Mouse (Mus musculus): ENCODE data around the gene Rtn3. TPM values are rescaled to one million over a fixed set of nuclear protein-coding genes. Genes with fewer than 3 reads are reported as not detected.
A peak's percentile ranks its signal among the peaks of the same experiment; 100 is the strongest.

The Rtn3 gene
- total RNA-seq, 2 experiments from 2014 or later, result 30.6 to 37.7 TPM

DNA sequence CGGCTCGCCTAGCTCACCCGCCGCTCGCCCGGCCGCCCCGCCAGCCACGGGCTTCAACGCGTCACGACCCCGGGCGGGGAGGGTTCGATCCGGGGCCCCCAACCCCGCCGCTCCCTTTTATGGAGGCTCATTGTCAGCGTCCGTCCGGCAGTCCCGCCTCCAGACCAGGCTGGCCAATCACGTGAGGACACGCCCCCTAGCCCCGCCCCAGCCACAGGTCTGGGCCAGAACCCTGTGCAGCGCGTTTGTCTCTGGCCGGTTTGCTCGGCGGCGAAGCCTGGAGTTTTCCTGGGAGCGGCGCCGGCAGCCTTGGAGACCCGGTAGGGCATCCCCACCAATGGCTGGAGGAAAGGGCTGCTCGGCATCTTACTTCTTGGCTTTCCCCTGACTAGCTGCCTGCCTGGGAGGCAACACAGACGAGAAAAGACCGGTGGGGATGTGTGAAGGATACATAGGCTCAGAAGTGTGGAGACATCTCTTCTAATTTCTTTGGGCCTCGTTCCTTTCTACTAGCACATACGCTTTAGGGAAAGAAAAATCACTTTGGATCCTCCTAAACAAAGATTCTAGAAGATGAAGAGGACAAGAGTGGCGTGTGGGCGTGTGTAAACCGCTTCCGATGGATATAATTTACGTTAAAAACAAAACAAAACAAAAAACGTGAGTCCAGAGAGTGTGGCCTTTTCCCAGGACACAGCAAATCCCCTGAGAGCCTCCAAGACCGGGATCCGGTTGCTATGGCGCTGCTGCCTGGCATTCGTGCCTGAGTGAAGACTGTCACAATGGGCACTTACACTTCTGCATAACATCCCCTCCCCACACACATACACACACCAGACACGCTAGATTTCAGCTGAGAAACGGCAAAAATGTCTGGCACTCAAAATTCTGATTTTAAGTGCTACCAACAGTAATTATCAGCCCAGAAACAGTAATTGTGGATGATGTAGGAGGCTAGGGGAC is 99.9 kb downstream of the Rtn3 start, which contains the start of gene Spindoc:
Gene Spindoc, minus strand, starts transcription at position 92 of the 963 bp plus-strand sequence.
- intact Hi-C loops (cut with DNase I), result loop anchor here (5.0 kb wide), 1 partner anchor 41 kb away; the partner anchor contains the start of gene Mark2
- peak; percentile 99 for DNase-seq
- H3K4me3 ChIP-seq, result peak within 1 kb of the TSS; percentile 93
- peak within 1 kb of the TSS; percentile 93 for H3K27ac ChIP-seq
- no peak for TF ChIP-seq CTCF (IDR thresholded peaks at IDR 0.05)

- DNase-seq, result peak; percentile 70
- intact Hi-C loops (cut with DNase I), result loop anchor here (5.0 kb wide), 1 partner anchor 40 kb away; the partner anchor contains the start of gene Mark2
- TF ChIP-seq CTCF (IDR thresholded peaks at IDR 0.05), result no peak
- peak overlapping the region; percentile 93 for H3K27ac ChIP-seq
- peak overlapping the region; percentile 93 for H3K4me3 ChIP-seq
These were observed 100.7 kb downstream of the Rtn3 start for GRCm38 (mm10) chr19:7382248-7382902.

- intact Hi-C loops (cut with DNase I), result loop anchor here (5.0 kb wide), 1 partner anchor 40 kb away; the partner anchor contains the start of gene Mark2
- Histone ChIP-seq H3K27ac (peak overlapping the region; percentile 93), H3K4me3 (peak overlapping the region; percentile 93)
- no peak for TF ChIP-seq CTCF (IDR thresholded peaks at IDR 0.05)
- no peak for DNase-seq
These were observed 101.2 kb downstream of the Rtn3 start for GRCm38 (mm10) chr19:7381906-7382247.

- intact Hi-C loops (cut with DNase I), result no loop called here
- TF ChIP-seq CTCF (IDR thresholded peaks at IDR 0.05), result no peak
- DNase-seq, result no peak
- H3K27ac ChIP-seq, result no peak overlapping the region
- H3K4me3 ChIP-seq, result no peak overlapping the region
These were observed 105.4 kb downstream of the Rtn3 start for GRCm38 (mm10) chr19:7377639-7378038.

Small RNA genes lying within 50 kb of the gene (microRNA-seq; reads per million reads assigned to microRNA genes)
- gene Mir6991, result not detected

Other genes starting within 250 kb of the Rtn3 start
- gene Naa40, start 242.1 kb downstream of the Rtn3 start, total RNA-seq (2021), result 10 to 100 TPM in 1 of 2 experiments, 1 to 10 TPM in 1; 10.0 to 12.7 TPM
- 1 to 10 TPM; 1.6 to 2.0 TPM for gene Rcor2, start 216.0 kb downstream of the Rtn3 start, total RNA-seq (2021)
- 10 to 100 TPM; 36.9 to 37.1 TPM for gene Mark2, start 141.4 kb downstream of the Rtn3 start, total RNA-seq (2021)
- gene Spindoc, start 100.3 kb downstream of the Rtn3 start, total RNA-seq (2021), result 1 to 10 TPM; 8.0 to 10.0 TPM
- 1 to 10 TPM; 5.3 to 5.9 TPM for gene 2700081O15Rik, start 65.7 kb downstream of the Rtn3 start, total RNA-seq (2021)
- 1 to 10 TPM; 7.8 to 8.5 TPM for gene Atl3, start 10.8 kb upstream of the Rtn3 start, total RNA-seq (2021)
- gene Pla2g16, start 74.2 kb upstream of the Rtn3 start, total RNA-seq (2021), result 100 to 1,000 TPM in 1 of 2 experiments, 10 to 100 TPM in 1; 94.3 to 127 TPM
- under 1 TPM; 0.13 to 0.20 TPM for gene Lgals12, start 123.9 kb upstream of the Rtn3 start, total RNA-seq (2021)
- gene Hrasls5, start 129.3 kb upstream of the Rtn3 start, total RNA-seq (2021), result not detected
- gene Slc22a19, start 228.0 kb upstream of the Rtn3 start, total RNA-seq (2021), result not detected